Mouse (Mus musculus): ENCODE data around the gene Kcnh7.
A peak's percentile ranks its signal among the peaks of the same experiment; 100 is the strongest.

The Kcnh7 gene

DNA sequence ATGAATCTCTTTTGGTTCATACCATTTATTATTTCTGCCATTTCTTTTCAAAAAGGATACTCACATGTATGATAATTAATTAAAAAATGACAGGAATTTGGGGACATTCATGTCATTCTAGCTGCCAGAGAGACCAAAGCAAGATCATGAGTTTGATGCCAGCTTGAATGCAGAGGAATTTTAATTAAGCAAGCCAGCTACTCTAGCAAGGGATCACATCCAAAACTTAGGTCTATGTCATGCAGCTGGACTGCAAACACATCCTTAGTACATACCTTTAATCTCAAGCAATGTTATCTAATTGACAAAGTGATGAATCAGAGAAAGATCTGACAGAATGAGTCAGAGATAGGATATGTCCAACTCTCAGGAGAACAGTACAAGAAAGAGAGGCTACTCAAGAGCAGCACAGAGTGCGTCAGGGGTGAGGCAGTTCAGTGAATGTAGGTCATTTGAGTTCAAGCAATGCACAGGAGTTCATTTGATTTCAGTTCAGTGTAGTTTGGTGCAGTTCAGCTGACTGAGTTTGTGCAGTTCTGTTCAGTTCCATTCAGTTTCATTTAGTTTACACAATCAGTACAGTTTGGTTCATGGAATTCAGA lies 248.7 kb downstream of the Kcnh7 start:
- no peak for DNase-seq

GRCm38 (mm10) chr2:62928494-62928893 lies 255.6 kb downstream of the Kcnh7 start:
- DNase-seq, result no peak

- DNase-seq, result no peak
Observed at GRCm38 (mm10) chr2:62928065-62928464, 256.0 kb downstream of the Kcnh7 start.

GRCm38 (mm10) chr2:62923803-62924202 lies 260.3 kb downstream of the Kcnh7 start:
- DNase-seq, result no peak

GRCm38 (mm10) chr2:62907688-62908087 lies 276.4 kb downstream of the Kcnh7 start:
- DNase-seq, result no peak

GRCm38 (mm10) chr2:62902363-62903353 lies 281.4 kb downstream of the Kcnh7 start:
- DNase-seq, result no peak

DNA sequence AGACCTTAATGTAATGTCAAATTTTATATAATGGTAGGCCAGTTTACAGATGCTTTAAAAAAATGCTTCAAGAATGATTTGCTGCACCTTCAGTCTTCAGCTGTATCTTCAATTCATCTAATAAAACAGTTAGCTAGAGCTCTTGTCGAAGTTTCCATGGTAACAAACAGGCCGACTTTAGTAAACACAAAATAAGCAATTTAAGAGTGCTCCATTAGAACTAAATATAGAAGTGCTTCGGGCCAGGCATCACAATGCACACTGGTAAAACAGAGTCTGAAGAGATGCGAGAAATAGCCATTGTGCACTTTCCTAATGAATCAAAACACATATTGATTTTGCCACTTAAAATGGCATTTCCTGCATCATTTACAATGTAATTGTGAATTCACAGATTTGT lies 305.3 kb downstream of the Kcnh7 start:
- DNase-seq, result no peak

GRCm38 (mm10) chr2:62855391-62855790 lies 328.7 kb downstream of the Kcnh7 start:
- peak; percentile 67 to 86 for DNase-seq

DNA sequence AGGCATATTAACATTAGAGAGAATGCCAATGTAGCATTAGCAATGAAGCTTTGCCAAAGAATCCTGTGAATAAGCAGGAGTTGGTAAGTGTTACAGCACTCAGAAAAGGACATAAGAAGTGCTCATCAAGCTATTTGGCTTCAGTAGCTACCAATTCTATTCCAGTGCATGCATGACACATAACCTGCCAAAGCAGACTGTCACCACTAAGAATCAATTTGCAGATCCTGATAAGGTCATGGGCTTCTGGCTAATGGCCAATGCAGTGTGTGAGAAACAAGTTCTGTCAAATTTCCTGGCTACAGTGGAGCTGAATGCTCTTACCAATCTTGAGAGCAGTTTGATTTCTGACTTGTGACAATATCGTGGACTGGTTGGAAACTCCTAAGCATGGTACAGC lies 341.5 kb downstream of the Kcnh7 start:
- peak; percentile 54 to 57 for DNase-seq

DNA sequence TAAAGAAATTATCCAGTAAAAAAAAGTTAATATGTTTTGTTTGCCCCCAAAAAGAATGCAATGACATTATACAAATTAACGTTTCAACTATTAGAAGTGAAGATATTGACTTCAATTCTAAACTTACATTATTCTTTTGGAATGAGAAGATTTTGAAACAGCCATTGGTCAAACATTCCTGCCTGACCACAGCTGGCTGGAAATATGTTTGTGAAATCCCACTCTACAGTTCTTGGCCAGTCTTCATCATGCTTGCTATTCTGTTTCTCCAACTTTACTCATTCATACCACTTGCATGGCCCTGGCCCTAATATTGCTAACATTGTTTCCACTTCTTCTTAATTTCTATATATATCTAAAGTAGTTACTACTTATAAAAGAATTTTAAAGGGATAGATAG lies 349.8 kb downstream of the Kcnh7 start:
- no peak for DNase-seq

- peak; percentile 36 to 48 for DNase-seq
Observed at GRCm38 (mm10) chr2:62819231-62819630, 364.9 kb downstream of the Kcnh7 start.

DNA sequence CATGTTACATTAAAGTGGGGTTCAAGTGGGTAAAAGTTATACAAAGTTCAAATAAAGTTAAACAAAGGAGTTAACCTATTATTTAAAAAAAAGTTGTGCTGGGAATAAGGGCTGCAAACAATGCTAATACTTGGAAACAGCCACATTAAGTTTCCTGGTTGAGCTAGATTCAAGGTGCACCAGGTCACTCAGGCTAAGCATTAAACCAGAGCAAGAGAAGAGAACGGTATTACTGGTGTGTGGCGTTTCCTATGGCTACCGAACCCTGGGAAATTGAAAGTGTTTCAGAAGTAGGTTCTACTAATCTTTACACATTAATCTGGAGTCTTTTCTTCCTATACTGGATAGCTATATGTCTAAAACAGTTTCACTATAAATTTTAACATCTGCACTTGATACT lies 368.1 kb downstream of the Kcnh7 start:
- no peak for DNase-seq

DNA sequence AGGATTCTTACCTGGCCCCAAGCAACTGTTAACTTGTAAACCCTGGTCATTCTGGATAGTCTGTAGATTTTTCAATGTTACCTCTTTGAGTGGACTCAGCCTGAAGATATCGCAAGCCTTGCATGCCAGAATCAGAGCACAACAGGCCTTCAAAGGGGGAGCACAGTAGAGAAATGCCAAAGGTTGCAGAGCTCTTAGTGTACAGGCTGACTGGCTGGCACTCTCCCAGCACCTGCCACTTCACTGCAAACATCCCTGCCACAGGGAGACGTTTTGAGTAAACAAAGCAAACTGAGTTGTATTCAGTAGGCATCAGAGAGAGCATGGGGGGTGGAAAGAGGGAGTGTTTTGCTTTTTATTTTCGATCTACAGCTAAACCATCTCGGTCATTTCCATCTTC lies 375.3 kb downstream of the Kcnh7 start:
- peak; percentile 50 to 71 for DNase-seq

DNA sequence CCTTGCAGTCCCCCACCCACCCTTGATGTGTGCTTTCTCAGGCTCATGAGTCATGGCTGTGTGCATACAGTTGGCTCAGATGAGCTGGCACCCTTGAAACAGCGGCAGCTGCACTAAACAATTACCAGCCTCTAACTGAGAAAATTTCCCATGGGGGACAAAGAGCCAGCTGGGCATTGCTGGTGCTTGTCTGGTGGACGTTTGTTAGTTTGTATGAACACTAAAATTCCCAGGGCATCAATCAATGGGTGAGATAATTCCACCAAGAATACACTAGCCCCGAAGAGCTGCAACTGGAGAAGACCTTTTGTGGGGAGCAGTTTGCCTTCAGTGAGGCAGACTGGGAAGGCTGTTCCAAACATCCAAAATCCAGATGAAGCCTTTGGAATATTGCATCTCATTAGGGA lies 376.6 kb downstream of the Kcnh7 start:
- DNase-seq, result peak; percentile 63 to 66

- DNase-seq, result peak; percentile 48 to 55
Observed at GRCm38 (mm10) chr2:62806931-62807330, 377.2 kb downstream of the Kcnh7 start.

- DNase-seq, result no peak
Observed at GRCm38 (mm10) chr2:62804030-62804429, 380.1 kb downstream of the Kcnh7 start.

DNA sequence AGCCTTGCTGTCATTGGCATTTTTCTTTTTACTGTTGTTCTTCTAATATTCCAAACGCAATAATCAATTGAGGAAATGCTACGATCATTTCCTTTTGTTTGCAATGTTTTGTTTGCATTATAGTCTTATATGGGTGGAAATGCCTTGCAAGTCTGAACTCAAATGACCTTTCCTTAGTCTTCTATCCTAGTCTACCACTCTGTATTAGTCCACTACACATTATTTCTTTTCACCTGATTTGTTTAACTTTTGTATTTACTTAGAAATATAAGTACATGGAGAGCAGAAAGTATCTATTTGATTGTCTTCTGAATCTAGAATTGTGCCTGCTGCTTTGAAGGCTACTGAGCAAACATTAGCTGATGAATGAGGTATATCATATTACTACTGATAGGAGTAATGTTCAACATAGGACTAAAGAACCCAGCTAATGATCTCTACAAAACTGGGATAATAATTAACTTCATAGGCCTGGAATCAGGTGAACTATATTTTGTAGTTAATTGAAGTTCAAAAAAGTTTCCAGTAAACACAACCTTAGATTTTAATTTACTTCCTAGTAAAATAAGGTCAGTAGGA lies 399.5 kb downstream of the Kcnh7 start:
- DNase-seq, result no peak

GRCm38 (mm10) chr2:62746256-62746655 lies 437.8 kb downstream of the Kcnh7 start:
- no peak for DNase-seq

- DNase-seq, result no peak
Observed at GRCm38 (mm10) chr2:62743098-62743497, 441.0 kb downstream of the Kcnh7 start.

GRCm38 (mm10) chr2:62730671-62731070 lies 453.4 kb downstream of the Kcnh7 start:
- no peak for DNase-seq

DNA sequence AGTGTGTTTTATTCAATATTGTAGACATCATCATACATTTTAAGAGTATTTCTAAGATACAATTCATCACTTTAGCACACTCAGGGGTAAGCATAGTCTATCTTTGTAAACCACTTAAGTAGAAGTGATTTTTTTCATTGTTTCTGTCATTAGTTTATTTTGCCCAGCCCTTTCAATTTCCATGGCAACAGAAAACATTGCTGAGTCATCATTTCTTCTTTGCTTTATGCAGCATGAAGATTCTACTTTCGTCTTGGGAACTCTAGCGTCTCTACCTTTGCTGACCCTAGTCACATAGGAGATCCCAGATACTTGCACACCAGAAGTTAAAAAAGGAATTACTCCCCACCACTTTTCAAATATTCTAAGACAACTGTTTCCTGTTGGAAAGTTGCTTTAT lies 456.4 kb downstream of the Kcnh7 start:
- no peak for DNase-seq

DNA sequence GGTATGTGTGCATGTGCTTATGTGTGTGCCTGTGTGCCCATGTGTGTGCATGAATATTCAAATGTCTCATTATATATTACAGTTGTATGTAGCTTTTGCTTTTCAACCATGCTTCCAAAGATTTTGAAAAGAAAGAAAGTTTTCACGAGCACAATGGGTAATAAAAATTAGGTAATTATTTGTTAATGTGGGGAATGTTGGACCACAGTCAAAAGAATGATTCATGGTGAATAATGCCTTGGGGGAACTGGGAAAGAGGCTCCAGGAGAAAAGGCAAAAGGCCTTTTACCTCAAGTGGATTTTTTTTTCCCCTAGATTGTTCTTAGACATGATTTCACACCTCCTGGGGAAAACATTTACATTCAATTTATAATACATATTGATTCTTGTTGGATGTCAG lies 458.1 kb downstream of the Kcnh7 start:
- no peak for DNase-seq

- no peak for DNase-seq
Observed at GRCm38 (mm10) chr2:62718411-62718810, 465.7 kb downstream of the Kcnh7 start.

- DNase-seq, result no peak
Observed at GRCm38 (mm10) chr2:62717270-62717669, 466.8 kb downstream of the Kcnh7 start.
